Mouse (Mus musculus): ENCODE measurements around the gene Ercc8.

Ercc8 gene

DNA sequence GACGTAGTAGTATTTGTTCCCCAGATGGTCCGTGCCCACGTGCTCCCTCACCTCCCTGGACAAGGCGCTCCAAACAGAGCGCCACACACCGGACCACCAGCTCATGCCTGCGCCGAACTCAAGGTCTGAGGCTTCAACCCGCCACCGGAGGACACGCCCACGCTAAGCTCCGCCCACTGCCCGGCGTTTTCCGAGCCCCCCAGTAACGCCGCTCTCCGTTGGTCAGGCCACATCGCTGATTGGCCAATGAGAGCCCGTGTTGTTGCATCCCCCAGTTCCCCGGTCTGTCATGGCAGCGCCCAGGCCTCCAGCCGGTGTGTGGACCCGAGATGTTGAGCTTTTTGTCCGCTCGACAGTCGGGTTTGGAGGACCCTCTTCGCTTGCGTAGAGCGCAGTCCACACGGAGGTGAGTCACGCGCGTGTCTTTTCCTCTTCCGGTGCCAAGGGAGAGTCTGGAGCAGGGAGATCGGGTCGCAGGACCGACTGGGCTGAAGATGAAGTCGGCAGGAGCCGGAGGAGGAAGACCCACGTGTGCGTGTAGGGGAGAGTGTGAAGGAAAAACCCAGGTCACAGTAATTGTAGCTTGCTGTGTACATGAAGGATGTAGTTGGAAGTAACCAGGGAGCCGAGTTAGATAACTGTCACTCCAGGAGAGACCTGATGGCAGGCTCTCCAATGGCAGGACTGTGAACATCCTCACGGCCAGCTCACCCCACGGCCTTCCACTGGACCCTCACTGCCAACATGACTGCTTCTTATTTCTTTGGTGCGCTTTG lies at the start of gene Ercc8, which contains the start of gene Ndufaf2:
Gene Ercc8 (plus strand): TSS at position 267 of the 776 bp plus-strand sequence.
Gene Ndufaf2 (minus strand): TSS at position 159 of the 776 bp plus-strand sequence.
- DNase-seq (ENCODE audit: low spot score in 2 of 2) = peak; percentile 87 to 96

DNA sequence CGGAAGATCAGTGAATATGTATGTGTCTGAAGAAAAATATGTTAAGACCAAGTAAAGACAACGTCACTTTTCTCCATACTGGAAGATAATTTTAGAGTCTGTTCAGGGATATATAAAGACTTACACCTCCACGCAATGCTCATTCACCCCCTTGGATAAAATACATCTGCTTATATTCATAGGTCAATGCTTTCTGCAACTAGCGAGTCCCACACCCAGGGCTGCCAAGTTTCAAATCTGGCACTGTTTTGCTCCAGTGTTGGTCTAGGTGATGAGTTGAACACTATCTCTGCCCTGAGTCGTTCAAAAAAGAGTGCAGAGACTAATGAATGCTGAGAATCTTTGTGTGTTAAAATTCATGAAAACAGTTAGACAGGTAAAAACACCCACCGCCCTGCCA lies 47.6 kb upstream of the Ercc8 start:
- DNase-seq (ENCODE audit: low spot score in 2 of 2) = no peak

DNA sequence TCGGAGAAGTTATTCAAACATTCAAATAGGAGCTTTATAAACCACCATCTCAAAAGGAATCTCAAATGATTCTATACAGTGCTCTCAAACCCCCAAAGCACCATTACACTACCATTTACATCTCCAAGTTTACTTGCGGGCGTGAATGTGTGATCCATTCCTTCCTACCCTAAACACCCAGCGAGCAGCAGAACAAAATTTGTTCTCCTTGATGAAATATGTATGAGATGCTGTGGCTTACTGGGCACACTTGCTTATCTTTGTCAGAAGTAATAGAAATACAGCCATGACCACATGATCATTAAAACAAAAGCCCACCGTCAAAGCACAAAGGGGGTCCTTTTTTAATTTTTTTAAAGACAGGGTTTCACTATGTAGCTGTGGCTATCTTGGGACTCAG lies 45.0 kb upstream of the Ercc8 start:
- no peak for DNase-seq (ENCODE audit: low spot score in 2 of 2)

DNA sequence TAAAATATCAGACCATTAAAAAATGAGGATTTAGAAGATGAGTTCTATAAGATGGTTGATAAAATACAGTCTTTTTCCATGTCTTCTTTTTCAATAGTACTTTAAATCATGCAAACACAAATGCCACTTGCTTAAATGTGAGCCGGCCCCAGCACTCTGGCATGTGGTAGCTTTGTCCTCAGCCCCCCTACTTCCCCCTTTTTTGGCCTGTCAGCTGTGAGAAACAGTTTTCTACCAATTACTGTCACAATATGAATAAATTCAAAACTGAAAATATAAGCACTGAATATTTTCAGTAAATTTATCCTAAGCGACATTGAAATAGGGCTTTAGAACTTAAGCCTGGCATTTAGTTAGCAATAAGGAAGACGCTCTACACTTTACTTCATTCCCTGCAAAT lies 44.3 kb upstream of the Ercc8 start:
- no peak for DNase-seq (ENCODE audit: low spot score in 2 of 2)

DNA sequence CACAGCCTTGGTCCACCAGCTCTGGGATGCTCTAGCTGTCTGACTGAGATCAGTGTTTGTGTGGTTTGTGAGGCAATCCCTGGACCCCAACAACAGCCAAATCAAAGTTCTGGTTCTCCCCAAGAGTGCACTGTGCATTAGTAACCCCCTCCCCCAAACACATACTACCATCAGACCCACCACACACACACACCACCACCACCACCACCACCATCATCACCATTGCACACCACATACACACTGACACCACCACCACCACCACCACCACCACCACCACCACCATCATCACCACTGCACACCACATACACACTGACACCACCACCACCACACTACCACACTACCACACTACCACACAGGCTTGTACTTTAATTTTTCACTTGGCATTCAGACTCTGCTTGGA lies 40.9 kb upstream of the Ercc8 start:
- no peak for DNase-seq (ENCODE audit: low spot score in 2 of 2)

DNA sequence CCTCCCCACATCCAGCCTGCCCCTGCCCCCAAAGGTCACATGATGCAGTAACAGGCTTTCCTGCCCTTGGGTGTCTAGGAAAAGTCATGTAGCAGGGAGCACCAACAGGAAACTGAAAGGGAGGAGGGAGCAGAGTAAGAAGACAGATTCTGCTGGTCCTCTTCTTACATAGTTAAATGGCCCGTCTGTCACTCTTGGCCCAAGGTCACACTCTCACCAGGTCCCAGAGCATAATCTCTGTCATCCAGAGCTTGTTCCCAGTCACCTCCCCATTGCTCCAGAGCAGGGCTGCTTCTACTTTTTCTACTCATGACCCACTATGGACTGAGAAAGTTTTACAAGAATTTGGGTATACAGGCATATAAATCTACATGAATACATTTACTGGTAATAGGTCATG lies 40.3 kb upstream of the Ercc8 start:
- no peak for DNase-seq (ENCODE audit: low spot score in 2 of 2)

DNA sequence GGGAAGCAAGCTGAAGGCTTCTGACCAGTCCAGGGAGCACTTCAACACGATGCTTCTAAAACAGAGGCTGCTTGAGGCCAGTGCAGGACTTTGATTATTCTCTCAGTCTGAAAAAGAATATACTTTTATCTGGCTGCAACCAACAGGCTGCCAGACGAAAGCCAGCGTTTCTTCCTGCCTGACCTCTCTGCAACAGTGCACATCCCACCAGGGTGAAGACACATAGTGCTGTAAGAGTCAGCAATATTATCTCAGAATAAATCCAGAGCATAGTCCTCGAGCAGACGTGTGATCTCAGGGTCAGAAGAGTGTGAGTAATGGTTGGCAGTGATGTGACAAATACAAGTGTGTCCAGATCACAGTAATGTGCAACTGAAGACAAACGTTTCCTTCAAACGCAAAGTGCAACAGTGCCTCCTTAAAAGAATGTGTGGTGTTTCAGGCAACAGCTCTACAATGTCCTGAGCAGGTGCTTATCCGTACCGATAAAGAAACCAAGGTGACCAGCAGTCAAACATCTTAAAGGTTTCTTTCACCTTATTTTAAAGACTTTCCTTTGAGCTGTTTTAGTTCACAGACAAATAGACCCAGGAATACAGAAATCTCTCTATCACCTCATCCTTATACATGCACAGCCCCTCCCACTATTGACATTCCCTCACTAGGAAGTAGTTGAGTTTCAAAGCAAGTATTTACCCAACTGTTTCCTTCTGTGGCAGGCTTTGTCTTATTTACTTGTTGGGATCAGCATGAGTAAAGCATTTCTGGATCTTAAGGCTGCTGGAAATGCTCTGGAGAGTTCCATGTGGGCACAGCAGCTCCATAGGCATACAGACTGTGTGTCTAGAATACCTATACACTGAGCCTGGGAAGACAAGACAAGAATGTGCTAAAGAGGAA lies 38.9 kb upstream of the Ercc8 start:
- no peak for DNase-seq (ENCODE audit: low spot score in 2 of 2)

DNA sequence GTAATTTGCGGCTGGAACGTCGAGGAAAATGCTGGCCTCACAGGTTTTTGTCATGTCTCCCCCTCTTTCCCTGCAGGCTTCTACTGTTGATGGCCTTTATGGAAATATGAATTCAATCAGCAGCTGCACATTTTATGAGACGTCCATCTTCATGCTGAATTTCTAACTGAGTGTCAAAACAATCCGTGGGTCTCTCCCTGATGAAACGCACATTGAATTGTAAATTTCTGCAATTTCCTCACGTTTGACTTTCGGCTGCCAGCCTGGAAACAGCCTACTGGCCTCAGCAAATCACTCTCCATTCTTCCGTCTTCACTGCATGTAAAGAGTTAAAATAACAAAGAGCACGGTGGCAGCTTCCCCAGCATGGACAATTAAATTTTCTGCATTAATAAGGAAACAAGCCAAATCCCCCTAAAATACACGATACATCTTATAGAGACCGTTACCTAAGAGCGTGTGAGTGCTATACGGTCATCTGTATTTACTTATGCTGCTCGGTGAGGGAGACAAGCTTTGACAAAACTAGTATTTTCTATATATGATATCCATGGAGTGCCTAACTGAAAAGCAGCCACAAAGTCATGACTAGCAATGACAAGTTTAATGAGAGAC lies 35.3 kb upstream of the Ercc8 start:
- no peak for DNase-seq (ENCODE audit: low spot score in 2 of 2)

DNA sequence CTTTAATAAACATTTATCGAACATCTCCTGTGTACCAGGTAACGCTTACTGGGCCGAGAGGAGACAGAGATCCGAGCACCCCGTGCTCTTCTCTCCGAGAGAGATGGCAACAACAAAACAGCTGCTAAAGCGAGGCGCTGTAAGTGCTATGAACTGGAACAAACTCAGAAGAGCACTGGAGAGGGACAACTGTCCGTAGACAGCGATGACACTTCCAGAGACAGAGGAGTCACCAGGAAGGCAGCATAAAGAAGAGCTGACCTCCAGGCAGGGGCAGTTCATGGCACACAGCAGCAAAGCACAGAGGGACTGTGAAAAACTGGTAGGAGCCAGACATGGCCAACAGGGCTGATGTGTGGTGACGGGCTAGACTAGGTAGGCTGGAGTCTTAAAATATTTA lies 34.4 kb upstream of the Ercc8 start:
- no peak for DNase-seq (ENCODE audit: low spot score in 2 of 2)

DNA sequence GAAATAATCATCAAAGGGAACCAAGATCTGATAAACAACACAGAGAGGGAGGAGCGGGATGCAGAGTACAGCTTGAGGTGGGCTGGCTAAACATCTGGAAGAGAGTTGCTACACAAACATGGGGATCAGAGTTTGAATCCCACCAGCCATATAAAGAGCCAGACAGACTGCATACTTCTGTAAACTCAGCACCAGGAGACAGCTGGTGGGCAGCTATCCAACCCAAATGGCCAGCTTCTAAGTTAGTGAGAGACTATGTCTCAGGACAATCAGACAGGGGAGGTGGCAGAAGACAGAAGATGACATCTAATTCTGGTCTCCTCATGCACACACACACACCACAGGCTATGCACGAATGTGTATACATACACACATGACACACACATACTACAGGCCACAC lies 32.3 kb upstream of the Ercc8 start:
- no peak for DNase-seq (ENCODE audit: low spot score in 2 of 2)

DNA sequence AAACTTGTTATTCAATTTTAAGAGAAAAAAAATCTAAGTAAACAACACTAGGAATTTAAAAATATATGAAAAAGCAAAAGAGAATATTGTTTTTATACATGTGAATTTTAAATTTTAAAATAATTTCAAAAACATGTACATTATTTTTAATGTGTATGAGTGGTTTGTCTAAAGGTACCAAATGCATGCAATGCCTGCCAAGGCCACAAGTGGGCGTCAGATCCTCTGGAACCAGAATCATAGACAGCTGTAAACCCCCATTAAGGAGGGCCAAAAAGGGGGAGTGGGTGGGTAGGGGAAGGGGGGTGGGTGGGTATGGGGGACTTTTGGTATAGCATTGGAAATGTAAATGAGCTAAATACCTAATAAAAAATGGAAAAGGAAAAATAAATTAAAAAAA lies 31.4 kb upstream of the Ercc8 start:
- no peak for DNase-seq (ENCODE audit: low spot score in 2 of 2)

DNA sequence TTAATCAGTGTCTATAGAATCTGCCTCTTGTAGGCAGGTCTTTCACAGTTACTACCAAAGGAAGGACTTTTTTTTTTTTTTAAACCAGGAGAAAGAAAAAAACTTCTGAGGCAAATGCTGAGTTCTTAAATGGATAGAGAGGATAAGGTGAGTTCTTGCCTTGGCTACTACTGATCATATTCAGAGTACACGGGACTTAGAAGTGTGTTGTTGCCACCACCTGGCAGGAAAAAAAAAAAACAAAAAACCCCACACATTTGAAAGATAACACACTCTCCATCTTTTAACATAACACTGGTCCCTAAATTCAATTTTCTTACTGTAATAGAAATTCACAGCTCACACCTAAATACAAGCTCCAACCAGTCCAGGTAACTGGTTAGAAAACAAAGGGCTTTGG lies 30.6 kb upstream of the Ercc8 start:
- DNase-seq (ENCODE audit: low spot score in 2 of 2) = no peak

DNA sequence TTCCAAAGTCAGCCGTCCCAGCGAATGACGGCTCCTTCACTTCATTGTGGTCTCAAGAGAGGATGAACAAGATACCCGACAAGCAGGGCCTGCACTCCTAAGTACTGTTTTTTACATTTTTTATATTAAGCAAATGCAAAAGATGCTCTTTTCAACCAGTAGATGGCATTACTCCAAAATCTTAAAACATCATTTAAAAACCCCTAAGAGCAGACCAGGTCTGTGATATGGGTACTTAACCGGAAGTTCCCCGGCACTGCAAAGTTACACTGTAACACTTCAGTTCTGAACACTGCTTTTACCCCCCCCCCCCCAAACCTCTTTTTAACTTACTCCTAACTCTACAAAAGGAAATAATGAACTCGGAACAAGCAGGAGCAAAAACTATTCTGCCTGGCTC lies 29.5 kb upstream of the Ercc8 start:
- no peak for DNase-seq (ENCODE audit: low spot score in 2 of 2)

DNA sequence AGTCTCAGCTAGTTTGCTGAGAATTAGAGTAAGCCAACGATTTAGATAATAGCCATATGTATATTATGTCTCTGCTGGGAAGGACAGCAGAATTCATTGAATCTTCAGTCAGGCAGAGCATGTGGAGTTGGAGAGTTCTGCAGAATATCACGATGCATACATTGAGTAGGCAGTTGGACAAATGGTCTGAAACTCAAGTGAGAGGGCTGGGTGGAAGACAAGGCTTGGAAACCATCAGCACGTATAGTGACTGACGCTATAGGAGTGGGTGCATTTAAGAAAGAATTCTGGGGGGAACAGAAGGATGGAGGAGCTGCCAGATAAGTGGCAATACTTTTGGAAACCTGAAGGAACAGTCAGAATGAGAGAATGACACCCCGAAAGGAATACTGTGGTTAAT lies 27.8 kb upstream of the Ercc8 start:
- no peak for DNase-seq (ENCODE audit: low spot score in 2 of 2)

DNA sequence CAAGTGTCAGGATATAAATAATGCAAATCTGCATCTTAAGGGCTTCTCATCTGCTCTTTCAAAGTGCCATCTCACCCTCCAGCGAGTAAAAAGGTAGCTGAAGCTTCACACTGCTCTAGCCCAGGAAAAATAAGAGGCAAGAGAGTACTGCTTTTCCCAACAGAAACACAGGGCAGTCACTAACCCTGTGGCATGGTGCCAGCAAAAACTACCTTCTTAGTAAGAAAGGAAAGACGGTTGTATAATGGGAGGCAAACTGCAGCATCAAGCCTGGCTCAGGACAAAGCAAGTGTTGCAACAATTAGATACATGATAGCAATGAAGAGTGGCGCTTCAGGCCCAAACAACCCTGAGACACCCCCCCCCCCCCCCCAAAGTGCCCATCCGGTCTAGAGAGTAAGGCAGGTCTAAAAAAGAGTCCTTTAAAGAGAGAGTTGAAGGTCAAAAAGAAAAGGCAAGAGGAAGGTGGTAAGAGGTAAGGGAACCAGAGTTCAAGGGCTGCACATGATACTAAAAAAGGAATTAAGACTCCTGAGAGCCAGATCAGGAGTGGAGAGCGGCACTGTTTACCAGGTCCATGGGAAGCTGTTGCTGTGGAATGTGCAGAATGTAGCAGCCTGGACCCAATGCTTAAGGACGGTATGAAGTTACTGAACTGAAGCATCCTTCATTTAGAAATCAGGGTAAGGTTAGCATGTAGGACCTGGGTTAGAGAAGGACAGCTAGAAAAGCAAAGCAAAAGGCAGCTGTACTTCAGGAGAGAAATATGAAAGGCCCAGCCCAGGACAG lies 26.3 kb upstream of the Ercc8 start:
- DNase-seq (ENCODE audit: low spot score in 2 of 2) = no peak

DNA sequence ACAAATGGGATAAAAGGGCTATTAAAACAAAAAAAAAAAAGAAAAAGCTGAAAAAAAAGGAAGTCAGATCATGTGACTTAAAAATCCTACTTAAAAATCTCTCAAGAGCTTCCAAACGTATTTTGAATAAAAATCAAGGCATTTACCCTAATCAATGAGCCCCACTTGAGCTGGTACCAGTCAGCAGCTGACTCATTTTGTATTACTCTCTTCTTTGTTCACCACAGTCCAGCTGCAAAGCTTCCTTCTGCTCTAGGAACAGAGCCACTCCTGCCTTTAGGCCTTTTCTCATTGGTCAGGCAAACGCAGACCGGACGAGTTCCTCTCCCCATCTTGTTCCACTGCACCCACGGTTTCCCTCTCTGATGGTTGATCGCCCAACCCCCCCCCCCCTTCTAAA lies 22.9 kb upstream of the Ercc8 start:
- no peak for DNase-seq (ENCODE audit: low spot score in 2 of 2)

DNA sequence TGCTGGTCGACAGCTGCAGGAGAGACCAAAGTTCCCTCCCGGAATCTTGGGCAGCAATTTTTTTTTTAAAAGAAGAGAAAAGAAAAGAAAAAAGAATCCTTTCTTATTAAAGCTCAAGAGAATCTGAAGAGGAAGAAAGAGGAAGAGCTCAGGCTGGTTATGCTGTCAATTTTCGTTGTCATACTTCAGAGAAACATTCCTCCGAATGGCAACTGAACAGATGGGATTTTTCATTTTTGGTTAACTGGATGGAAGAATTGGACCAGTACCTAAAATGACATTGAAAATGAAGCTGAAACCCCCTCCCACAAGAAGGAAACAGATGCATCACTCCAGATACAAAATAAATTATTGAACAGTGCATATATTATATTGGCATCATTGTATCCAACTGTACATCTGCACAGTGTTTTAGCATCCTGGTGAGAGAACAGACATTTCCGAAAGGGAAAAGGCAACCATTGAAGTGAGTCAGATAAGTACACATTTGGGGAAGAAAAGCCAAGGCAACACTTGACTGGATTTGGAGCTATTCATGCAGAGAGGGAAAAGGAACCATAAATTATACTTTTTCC lies 20.0 kb upstream of the Ercc8 start:
- no peak for DNase-seq (ENCODE audit: low spot score in 2 of 2)

DNA sequence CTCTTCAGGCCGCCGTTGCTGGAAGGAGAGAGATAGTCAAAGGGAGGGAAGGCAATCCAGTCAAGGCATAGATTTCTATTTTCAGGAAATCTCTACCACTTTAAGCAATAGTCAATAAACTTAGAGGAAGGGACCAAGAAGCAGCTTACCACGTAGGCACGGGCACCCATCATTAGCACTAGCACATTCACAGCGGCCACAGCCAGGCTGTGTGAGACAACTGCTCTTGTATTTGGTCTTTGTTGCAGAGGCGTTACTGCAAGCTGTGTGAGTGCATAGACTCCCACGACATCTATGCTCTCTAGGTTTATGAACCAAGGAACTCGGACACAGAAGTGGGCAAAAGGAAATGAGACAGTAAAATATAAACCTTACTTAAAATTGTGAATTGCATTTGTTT lies 14.4 kb upstream of the Ercc8 start:
- no peak for DNase-seq (ENCODE audit: low spot score in 2 of 2)

DNA sequence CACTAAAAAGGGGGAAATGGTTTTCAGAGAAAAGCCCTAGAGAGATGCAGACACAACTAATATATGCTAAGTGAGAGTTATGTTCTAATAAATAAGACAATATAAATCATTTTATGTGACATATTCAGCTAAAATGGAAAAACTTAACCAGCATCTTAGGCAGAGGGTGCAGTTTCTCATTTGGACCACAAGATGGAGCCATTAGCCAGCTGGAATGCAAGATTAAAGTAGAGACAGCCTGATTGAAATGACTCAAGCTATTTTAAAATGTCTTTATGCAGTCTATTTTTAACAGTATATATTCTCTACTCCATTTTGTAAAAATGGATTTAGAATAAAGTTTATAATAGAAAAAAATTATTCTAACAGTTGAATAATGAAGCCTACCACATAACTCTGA lies 6.7 kb upstream of the Ercc8 start:
- no peak for DNase-seq (ENCODE audit: low spot score in 2 of 2)

DNA sequence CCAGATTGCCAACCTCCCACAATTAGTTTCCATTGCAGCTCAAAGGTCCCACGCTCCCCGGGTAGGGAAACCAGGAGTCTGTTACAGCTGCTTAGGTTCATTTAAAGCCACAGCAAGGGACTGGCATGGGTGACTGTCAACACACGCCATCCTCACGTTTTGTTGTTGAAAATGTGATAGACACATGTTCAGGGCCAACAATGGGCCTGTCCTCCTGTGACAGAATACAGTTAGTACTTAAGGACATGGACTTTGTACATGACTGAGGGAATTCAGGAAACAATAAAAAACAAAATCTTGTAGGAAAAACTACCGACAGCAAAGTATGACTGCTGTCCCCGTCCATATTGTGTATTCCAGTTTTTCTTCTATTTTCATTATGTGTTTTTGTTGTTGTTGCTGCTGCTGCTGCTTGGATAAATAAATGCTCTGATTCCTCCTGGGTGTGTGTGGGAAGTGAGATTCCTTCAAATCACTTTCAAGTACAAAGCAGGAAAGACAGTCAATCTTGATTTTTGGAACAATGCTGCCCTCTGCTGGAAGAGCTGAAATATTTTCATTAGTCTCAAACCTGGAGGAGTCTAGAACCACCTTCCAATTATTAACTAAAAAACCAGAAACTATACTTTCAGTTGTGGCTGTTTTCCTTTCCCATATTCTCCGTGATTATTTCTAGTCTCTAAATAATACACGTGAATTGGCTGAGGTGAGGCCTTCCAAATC lies 5.7 kb upstream of the Ercc8 start:
- DNase-seq (ENCODE audit: low spot score in 2 of 2) = peak in 1 of 2 experiments; percentile 19

DNA sequence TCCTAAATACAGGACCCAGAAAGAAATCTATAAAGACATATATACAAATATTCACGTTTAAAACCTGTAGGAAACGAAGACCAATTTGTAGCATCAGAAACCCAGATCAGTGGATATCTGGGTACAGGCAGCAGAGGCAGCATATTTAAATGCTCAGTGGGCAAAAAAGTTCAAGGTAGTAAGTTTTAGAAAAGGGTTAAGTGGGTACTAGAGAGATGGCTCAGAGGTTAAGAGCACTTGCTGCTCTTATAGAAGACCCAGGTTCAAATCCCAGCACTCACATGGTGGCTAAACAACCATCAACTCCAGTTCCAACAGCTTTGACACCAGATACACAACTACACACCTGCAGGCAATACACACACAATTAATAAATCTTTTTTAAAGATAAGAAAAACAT lies 1.4 kb upstream of the Ercc8 start:
- DNase-seq (ENCODE audit: low spot score in 2 of 2) = no peak
